Mouse (Mus musculus) liver, embryonic 14.5 days (tissue): ENCODE data around the gene Ppp5c. TPM values are rescaled to one million over a fixed set of nuclear protein-coding genes. Genes with fewer than 3 reads are reported as not detected.
"Not testable (repeated sequence)": the region's sequence is repeated elsewhere in the genome, so short reads cannot be mapped to it uniquely, and the experiment has no call there.

Experiments used
- ATAC-seq: fragments of 200-750 bp; cut with Nextera tagmentation; 2 replicates; pipeline ENCODE4 v1.8.0; 2017; ENCODE audit warnings: moderate number of reproducible peaks, mild to moderate bottlenecking, moderate library complexity; ENCODE audit not compliant: insufficient read depth
- DNase-seq, 3 experiments: peaks; one replicate each; pipeline ENCODE4 v3.0.0-alpha.2; 2012 to 2013; ENCODE audit warnings: low read depth in 3 of 3, low spot score in 3 of 3
- H3K27ac ChIP-seq: fragments of 300-500 bp; sonication (generic); 2 replicates; pipeline ENCODE4 v1.5.1; 2014; ENCODE audit warnings: moderate library complexity, mild to moderate bottlenecking, control low read depth, inconsistent platforms
- H3K27me3 ChIP-seq: fragments of 300-500 bp; sonication (generic); 2 replicates; pipeline ENCODE4 v1.6.1; 2014; ENCODE audit warnings: mild to moderate bottlenecking, low read length, moderate library complexity; ENCODE audit not compliant: control insufficient read depth, insufficient read depth
- H3K36me3 ChIP-seq: fragments of 300-500 bp; sonication (generic); replicated peaks from 2 replicates; pipeline ENCODE4 v1.6.1; 2014; ENCODE audit warnings: low read depth; ENCODE audit not compliant: control insufficient read depth, insufficient read depth
- H3K4me1 ChIP-seq, 2 experiments: fragments of 200-500 bp in 1 of 2; fragments of 300-500 bp in 1 of 2; sonication (generic) in 1 of 2; replicated peaks; 2 replicates each; pipeline ENCODE4 v1.6.1; 2012 to 2014; ENCODE audit warnings: antibody characterized with exemption in 1 of 2, inconsistent platforms in 1 of 2, low read length in 1 of 2; ENCODE audit not compliant: control insufficient read depth in 2 of 2, insufficient read depth in 2 of 2
- H3K4me2 ChIP-seq: fragments of 300-500 bp; sonication (generic); 2 replicates; pipeline ENCODE4 v1.6.1; 2014; ENCODE audit warnings: low read depth, mild to moderate bottlenecking, control low read depth, moderate library complexity
- H3K4me3 ChIP-seq, 2 experiments: fragments of 200-500 bp in 1 of 2; fragments of 300-500 bp in 1 of 2; sonication (generic) in 1 of 2; 2 replicates each; pipeline ENCODE4 v1.5.1; 2012 to 2014; ENCODE audit warnings: low read depth in 2 of 2, low read length in 2 of 2, mild to moderate bottlenecking in 2 of 2, control low read depth in 1 of 2, inconsistent platforms in 1 of 2, moderate library complexity in 1 of 2; ENCODE audit not compliant: insufficient read depth in 1 of 2
- H3K9ac ChIP-seq: fragments of 300-500 bp; sonication (generic); replicated peaks from 2 replicates; pipeline ENCODE4 v1.6.1; 2014; ENCODE audit warnings: mild to moderate bottlenecking, control low read depth, moderate library complexity
- H3K9me3 ChIP-seq: fragments of 300-500 bp; sonication (generic); 2 replicates; pipeline ENCODE4 v1.6.1; 2016; ENCODE audit warnings: low read length, mixed read lengths; ENCODE audit not compliant: control insufficient read depth
- CTCF ChIP-seq: IDR thresholded peaks from 2 replicates; pipeline ENCODE4 v1.5.1; 2016; ENCODE audit warnings: antibody characterized with exemption, low read depth, control low read depth
- EP300 ChIP-seq: IDR thresholded peaks from 2 replicates; pipeline ENCODE4 v1.6.1; 2016; ENCODE audit warnings: antibody characterized with exemption, low read depth
- WGBS: fragments of 180-500 bp; shearing (Covaris S2); extraction: QIAGEN DNeasy Blood & Tissue Kit; methylation state at CpG from one replicate; pipeline ENCODE4 v1.1.7; 2014; ENCODE audit not compliant: insufficient replicate concordance; 5-methylcytosine and 5-hydroxymethylcytosine counted together
- polyA plus RNA-seq, 2 experiments: library from polyadenylated mRNA; depleted of rRNA in 1 of 2; stranded (reverse) in 1 of 2; unstranded in 1 of 2; fragments of >200 nt; fragmentation: Nextera tagmentation in 1 of 2; extraction: Ambion mirVana in 1 of 2; gene quantifications; 2 replicates each; pipeline versions ENCODE4 v1.2.1 to v1.2.3; 2012 to 2014

Gene Ppp5c
- polyA plus RNA-seq (2012; rRNA removed) (61.7 and 68.3 TPM in 2 replicates), polyA plus RNA-seq (2014; fragmentation: Nextera tagmentation; extraction: Ambion mirVana) (38.5 and 42.8 TPM in 2 replicates)

DNA sequence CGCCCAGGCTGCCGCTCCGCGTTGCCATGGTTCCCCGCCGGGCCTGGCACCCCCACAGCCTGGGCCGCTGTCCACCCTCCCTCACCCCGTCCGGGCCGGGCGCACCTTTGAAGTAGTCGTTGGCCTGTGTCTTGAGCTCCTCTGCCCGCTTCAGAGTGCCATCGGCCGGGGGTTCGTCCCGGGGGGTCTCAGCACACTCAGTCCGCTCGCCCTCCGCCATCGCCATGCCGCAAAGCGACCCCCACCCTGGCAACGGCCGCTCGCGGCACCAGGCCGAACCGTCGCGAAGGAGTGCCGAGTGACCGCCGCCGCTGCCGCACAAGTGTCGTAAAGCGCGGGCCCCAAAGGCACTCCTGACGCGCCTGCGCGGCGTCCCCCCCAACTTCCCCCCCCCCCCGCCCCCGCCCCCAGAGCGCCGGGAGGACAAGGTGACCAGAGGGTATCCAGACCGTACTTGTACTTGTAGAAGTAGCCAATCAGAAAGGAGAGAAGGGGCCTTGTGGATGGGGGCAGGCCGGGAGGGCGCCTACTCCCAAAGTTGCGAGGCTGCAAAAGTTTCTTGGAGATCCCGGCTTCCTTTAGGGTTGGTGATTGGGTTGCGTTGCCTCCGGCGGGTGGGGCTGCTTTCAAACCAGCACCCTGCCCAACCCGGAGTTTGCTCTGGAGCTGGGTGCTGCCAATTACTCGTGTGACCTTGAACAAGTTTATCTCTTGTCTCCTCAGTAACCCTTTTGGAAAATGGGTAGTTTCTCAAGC is at the start of gene Ppp5c:
TSS of gene Ppp5c (minus strand) at position 337 of the 756 bp plus-strand sequence.
- H3K9me3 ChIP-seq = no peaks in the 10 kb centered on the region
- peak within 1 kb of the TSS; percentile 77 for H3K4me2 ChIP-seq
- peak within 1 kb of the TSS; percentile 67 for H3K27ac ChIP-seq
- H3K4me3 ChIP-seq = peak within 1 kb of the TSS; percentile 81 to 92
- DNase-seq (peak; percentile 66 to 72 (median 68)), ATAC-seq (peak; percentile 81)
- peaks cover 5% of the 10 kb centered on the region for H3K36me3 ChIP-seq
- no peaks in the 10 kb centered on the region for H3K27me3 ChIP-seq
- peaks cover 21 to 33% of the 10 kb centered on the region in 2 experiments for H3K4me1 ChIP-seq
- no peak for TF ChIP-seq CTCF
- TF ChIP-seq EP300 = no peak
- WGBS = under 1% methylated on average over 50 of the region's 58 CpGs
- peak within 1 kb of the TSS; percentile 94 for H3K9ac ChIP-seq

GRCm38 (mm10) chr7:17076542-17076941 is 48.8 kb upstream of the Ppp5c start:
- Histone ChIP-seq H3K27me3 (no peaks in the 10 kb centered on the region), H3K4me2 (no peak overlapping the region), H3K36me3 (no peaks in the 10 kb centered on the region), H3K27ac (no peak overlapping the region), H3K4me3 (no peak overlapping the region), H3K4me1 (peaks cover 4 to 7% of the 10 kb centered on the region in 2 experiments), H3K9me3 (no peaks in the 10 kb centered on the region), H3K9ac (no peak overlapping the region)
- no peak for DNase-seq
- 70% methylated on average over 1 of the region's 1 CpGs for WGBS
- ATAC-seq = no peak
- TF ChIP-seq EP300 (no peak), CTCF (no peak)

GRCm38 (mm10) chr7:17073904-17074615 is 46.3 kb upstream of the Ppp5c start, which contains the start of gene Psg16:
Gene Psg16 (plus strand): TSS chr7:17074040.
- ATAC-seq (peak; percentile 98), DNase-seq (peak; percentile 59 to 70 (median 64))
- peaks cover 4 to 7% of the 10 kb centered on the region in 2 experiments for H3K4me1 ChIP-seq
- peak within 1 kb of the TSS; percentile 5 for H3K9ac ChIP-seq
- H3K4me2 ChIP-seq = peak within 1 kb of the TSS; percentile 52
- WGBS = 20% methylated on average over 23 of the region's 23 CpGs
- TF ChIP-seq EP300 = peak; percentile 80
- peak; percentile 98 for TF ChIP-seq CTCF
- peak within 1 kb of the TSS; percentile 40 for H3K27ac ChIP-seq
- no peaks in the 10 kb centered on the region for H3K9me3 ChIP-seq
- H3K27me3 ChIP-seq = no peaks in the 10 kb centered on the region
- H3K4me3 ChIP-seq = peak within 1 kb of the TSS; percentile 17 to 34; a peak in 3 of 4 replicates
- no peaks in the 10 kb centered on the region for H3K36me3 ChIP-seq

- ATAC-seq (no peak), DNase-seq (no peak)
- Histone ChIP-seq H3K4me2 (peak overlapping the region; percentile 52), H3K4me1 (peaks cover 4 to 7% of the 10 kb centered on the region in 2 experiments), H3K9ac (no peak overlapping the region), H3K27me3 (no peaks in the 10 kb centered on the region), H3K27ac (no peak overlapping the region), H3K9me3 (no peaks in the 10 kb centered on the region), H3K4me3 (no peak overlapping the region), H3K36me3 (no peaks in the 10 kb centered on the region)
- WGBS = 54% methylated on average over 5 of the region's 5 CpGs
- TF ChIP-seq EP300 (no peak), CTCF (no peak)
Measured at GRCm38 (mm10) chr7:17073513-17073903, 45.8 kb upstream of the Ppp5c start.

DNA sequence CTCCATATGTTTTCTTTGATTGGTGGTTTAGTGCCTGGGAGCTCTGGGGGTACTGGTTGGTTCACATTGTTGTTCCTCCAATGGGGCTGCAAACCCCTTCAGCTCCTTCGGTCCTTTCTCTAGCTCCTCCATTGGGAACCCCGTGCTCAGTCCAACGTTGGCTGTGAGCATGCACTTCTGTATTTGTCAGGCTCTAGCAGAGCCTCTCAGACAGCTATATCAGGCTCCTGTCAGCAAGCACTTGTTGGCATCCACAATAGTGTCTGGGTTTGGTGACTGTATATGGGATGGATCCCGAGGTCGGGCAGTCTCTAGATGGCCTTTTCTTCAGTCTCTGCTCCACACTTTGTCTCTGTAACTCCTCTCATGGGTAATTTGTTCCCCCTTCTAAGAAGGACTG is 39.9 kb upstream of the Ppp5c start:
- WGBS = 48% methylated on average over 5 of the region's 5 CpGs
- not testable (repeated sequence) for DNase-seq

More for the DNA sequence above, 39.9 kb upstream of the Ppp5c start:
- H3K36me3 ChIP-seq, H3K27ac ChIP-seq, H3K9me3 ChIP-seq, H3K9ac ChIP-seq, H3K4me3 ChIP-seq, ATAC-seq, H3K27me3 ChIP-seq, H3K4me2 ChIP-seq, H3K4me1 ChIP-seq: not testable (repeated sequence)
